Mouse (Mus musculus): ENCODE results near the gene Nt5dc2.

DNA sequence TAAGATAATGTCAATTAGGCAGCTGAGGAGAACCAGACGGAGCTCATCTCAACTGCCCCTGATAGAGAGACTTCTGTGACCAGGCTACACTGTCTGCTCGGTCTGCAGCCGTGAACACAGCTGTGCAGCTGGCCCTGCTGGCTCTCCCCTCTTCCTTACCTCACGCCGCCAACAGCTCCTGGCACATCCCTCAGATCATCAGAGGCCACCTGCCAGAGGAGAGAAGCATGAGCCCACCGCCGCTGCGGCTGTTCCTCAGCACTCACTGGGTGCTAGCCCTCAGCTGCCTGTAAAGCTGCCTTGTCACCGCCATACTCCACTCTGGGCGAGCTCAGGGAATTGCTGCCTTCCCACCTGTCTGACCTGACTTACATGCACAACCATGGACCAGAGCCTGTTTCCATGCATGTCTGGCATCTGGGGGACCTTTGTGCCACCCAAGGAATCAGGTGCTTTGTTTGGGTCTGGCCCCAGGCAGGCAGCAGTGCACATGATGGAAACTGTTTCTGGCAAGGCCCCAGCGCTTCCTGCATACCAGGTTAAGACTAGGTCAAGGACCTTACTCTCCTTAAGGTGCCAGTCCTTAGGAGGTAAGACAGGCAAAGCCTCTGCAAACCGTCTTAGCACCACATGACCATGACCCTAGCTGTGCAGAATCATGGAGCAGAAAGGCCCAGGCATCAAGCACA is 49.0 kb downstream of the Nt5dc2 start:
- no peak for TF ChIP-seq HCFC1 (IDR thresholded peaks at IDR 0.05; ENCODE audit: low read depth, low read length)
- no peak for TF ChIP-seq POLR2A (IDR thresholded peaks at IDR 0.05; ENCODE audit: low read depth, low read length)
- TF ChIP-seq CTCF (conservative IDR thresholded peaks at IDR 0.05 in 1 of 2, IDR thresholded peaks at IDR 0.05 in 1 of 2; ENCODE audit: low read depth in 2 of 2, low read length in 2 of 2) = no peak
- TF ChIP-seq MAX (IDR thresholded peaks at IDR 0.05; ENCODE audit: low read length) = no peak

Measured in CH12.LX (cell line).